Mouse (Mus musculus): ENCODE results near the gene Sfi1. TPM values are rescaled to one million over a fixed set of nuclear protein-coding genes. Genes with fewer than 3 reads are reported as not detected.
A peak's percentile ranks its signal among the peaks of the same experiment; 100 is the strongest.
"Not testable (repeated sequence)": the region's sequence is repeated elsewhere in the genome, so short reads cannot be mapped to it uniquely, and the experiment has no call there.

Sfi1 gene
- total and polyA plus RNA-seq, 2 experiments from 2014 or later, result 9.5 to 16.9 TPM

- DNase-seq (ENCODE audit: low spot score) (peak; percentile 8), ATAC-seq (no peak; the same call in 1 of the 2 replicates)
- H3K9me3 ChIP-seq (ENCODE audit: low read length), result peaks cover 33% of the 10 kb centered on the region
These were observed 91.3 kb downstream of the Sfi1 start for GRCm38 (mm10) chr11:3101875-3102494.

GRCm38 (mm10) chr11:3101072-3101874 is 92.0 kb downstream of the Sfi1 start:
- WGBS, result 84% methylated on average over 25 of the region's 25 CpGs
- no peak overlapping the region for H3K4me3 ChIP-seq (ENCODE audit: low read length)
- H3K9me3 ChIP-seq (ENCODE audit: low read length), result peaks cover 33% of the 10 kb centered on the region
- H3K27me3 ChIP-seq (ENCODE audit: insufficient read depth, low read length), result no peaks in the 10 kb centered on the region
- TF ChIP-seq CTCF (IDR thresholded peaks at IDR 0.05; ENCODE audit: low read depth), result no peak
- no peaks in the 10 kb centered on the region for H3K4me1 ChIP-seq (ENCODE audit: insufficient read depth, low read length)
- DNase-seq (ENCODE audit: low spot score) (peak; percentile 22), ATAC-seq (no peak)
- no peaks in the 10 kb centered on the region for H3K36me3 ChIP-seq (ENCODE audit: insufficient read depth, low read length)
- no peak overlapping the region for H3K4me2 ChIP-seq (ENCODE audit: low read depth, low read length)
- H3K27ac ChIP-seq, result no peak overlapping the region
- no peak overlapping the region for H3K9ac ChIP-seq (replicated peaks; ENCODE audit: low read length)

More at GRCm38 (mm10) chr11:3101875-3102494, 91.3 kb downstream of the Sfi1 start:
- H3K9ac ChIP-seq (replicated peaks; ENCODE audit: low read length), result no peak overlapping the region
- TF ChIP-seq CTCF (IDR thresholded peaks at IDR 0.05; ENCODE audit: low read depth), result no peak
- H3K27me3 ChIP-seq (ENCODE audit: insufficient read depth, low read length), result no peaks in the 10 kb centered on the region
- H3K36me3 ChIP-seq (ENCODE audit: insufficient read depth, low read length), result no peaks in the 10 kb centered on the region
- no peak overlapping the region for H3K4me2 ChIP-seq (ENCODE audit: low read depth, low read length)
- H3K4me1 ChIP-seq (ENCODE audit: insufficient read depth, low read length), result no peaks in the 10 kb centered on the region
- 72% methylated on average over 10 of the region's 10 CpGs for WGBS
- no peak overlapping the region for H3K27ac ChIP-seq
- no peak overlapping the region for H3K4me3 ChIP-seq (ENCODE audit: low read length)

GRCm38 (mm10) chr11:3100066-3100645 is 93.1 kb downstream of the Sfi1 start:
- WGBS, result 84% methylated on average over 12 of the region's 12 CpGs
- H3K27me3 ChIP-seq (ENCODE audit: insufficient read depth, low read length); H3K36me3 ChIP-seq (ENCODE audit: insufficient read depth, low read length); H3K4me2 ChIP-seq (ENCODE audit: low read depth, low read length); H3K4me3 ChIP-seq (ENCODE audit: low read length); H3K9ac ChIP-seq (replicated peaks; ENCODE audit: low read length); H3K4me1 ChIP-seq (ENCODE audit: insufficient read depth, low read length); ATAC-seq; H3K27ac ChIP-seq: not testable (repeated sequence)
- DNase-seq (ENCODE audit: low spot score), result peak; percentile 68
- peaks cover 33% of the 10 kb centered on the region for H3K9me3 ChIP-seq (ENCODE audit: low read length)

Other genes with a start within 250 kb of the Sfi1 start
- 42.1 and 47.7 TPM in 2 replicates for gene Eif4enif1, start 8.9 kb upstream of the Sfi1 start, total RNA-seq (2014; rRNA removed)
- 35.2 and 35.3 TPM in 2 replicates for gene Eif4enif1, start 8.9 kb upstream of the Sfi1 start, polyA plus RNA-seq (2015; fragmentation: Nextera tagmentation; extraction: Ambion mirVana)
- 62.3 and 73.1 TPM in 2 replicates for gene Drg1, start 73.0 kb upstream of the Sfi1 start, total RNA-seq (2014; rRNA removed)
- gene Drg1, start 73.0 kb upstream of the Sfi1 start, polyA plus RNA-seq (2015; fragmentation: Nextera tagmentation; extraction: Ambion mirVana), result 176 and 186 TPM in 2 replicates
- gene Patz1, start 95.4 kb upstream of the Sfi1 start, total RNA-seq (2014; rRNA removed), result 89.6 and 97.1 TPM in 2 replicates
- 38.8 and 40.4 TPM in 2 replicates for gene Patz1, start 95.4 kb upstream of the Sfi1 start, polyA plus RNA-seq (2015; fragmentation: Nextera tagmentation; extraction: Ambion mirVana)
- 34.3 and 40.9 TPM in 2 replicates for gene Pik3ip1, start 136.9 kb upstream of the Sfi1 start, total RNA-seq (2014; rRNA removed)
- gene Pik3ip1, start 136.9 kb upstream of the Sfi1 start, polyA plus RNA-seq (2015; fragmentation: Nextera tagmentation; extraction: Ambion mirVana), result 41.6 and 45.4 TPM in 2 replicates
- gene Limk2, start 215.7 kb upstream of the Sfi1 start, total RNA-seq (2014; rRNA removed), result 206 and 235 TPM in 2 replicates
- 110 and 113 TPM in 2 replicates for gene Limk2, start 215.7 kb upstream of the Sfi1 start, polyA plus RNA-seq (2015; fragmentation: Nextera tagmentation; extraction: Ambion mirVana)